Mouse (Mus musculus) embryo, embryonic 11.5 days (tissue): Measurements from ENCODE around the gene Dld.

Experiments used
- DNase-seq: peaks from one replicate; pipeline ENCODE4 v3.0.0-alpha.2; 2012; ENCODE audit warnings: low read depth, low spot score

The Dld gene

GRCm38 (mm10) chr12:31321532-31321931 lies 29.7 kb downstream of the Dld start:
- DNase-seq, result no peak

GRCm38 (mm10) chr12:31320817-31321216 lies 30.4 kb downstream of the Dld start:
- no peak for DNase-seq

GRCm38 (mm10) chr12:31318409-31318963 lies 32.8 kb downstream of the Dld start:
- no peak for DNase-seq

- no peak for DNase-seq
These were observed 33.4 kb downstream of the Dld start for GRCm38 (mm10) chr12:31317670-31318408.

- DNase-seq, result no peak
These were observed 35.3 kb downstream of the Dld start for GRCm38 (mm10) chr12:31315961-31316360.

- DNase-seq, result no peak
These were observed 36.9 kb downstream of the Dld start for GRCm38 (mm10) chr12:31314310-31314709.

GRCm38 (mm10) chr12:31313136-31313535 lies 38.1 kb downstream of the Dld start:
- DNase-seq, result no peak

GRCm38 (mm10) chr12:31312281-31312680 lies 39.0 kb downstream of the Dld start:
- DNase-seq, result no peak

- no peak for DNase-seq
These were observed 39.5 kb downstream of the Dld start for GRCm38 (mm10) chr12:31311671-31312265.

GRCm38 (mm10) chr12:31310687-31311086 lies 40.6 kb downstream of the Dld start:
- no peak for DNase-seq

- DNase-seq, result no peak
These were observed 43.5 kb downstream of the Dld start for GRCm38 (mm10) chr12:31307756-31308155.

- no peak for DNase-seq
These were observed 44.2 kb downstream of the Dld start for GRCm38 (mm10) chr12:31307011-31307410.

GRCm38 (mm10) chr12:31306075-31306675 lies 45.1 kb downstream of the Dld start:
- DNase-seq, result no peak

GRCm38 (mm10) chr12:31302766-31303511 lies 48.3 kb downstream of the Dld start:
- DNase-seq, result no peak

- no peak for DNase-seq
These were observed 49.0 kb downstream of the Dld start for GRCm38 (mm10) chr12:31302266-31302665.

GRCm38 (mm10) chr12:31300276-31300675 lies 51.0 kb downstream of the Dld start:
- DNase-seq, result no peak

- DNase-seq, result no peak
These were observed 51.5 kb downstream of the Dld start for GRCm38 (mm10) chr12:31299676-31300197.

- no peak for DNase-seq
These were observed 52.1 kb downstream of the Dld start for GRCm38 (mm10) chr12:31299126-31299525.

GRCm38 (mm10) chr12:31298530-31298929 lies 52.7 kb downstream of the Dld start:
- no peak for DNase-seq

GRCm38 (mm10) chr12:31298122-31298521 lies 53.1 kb downstream of the Dld start:
- no peak for DNase-seq

- DNase-seq, result no peak
These were observed 55.2 kb downstream of the Dld start for GRCm38 (mm10) chr12:31296097-31296496.

- DNase-seq, result peak; percentile 24
These were observed 55.7 kb downstream of the Dld start for GRCm38 (mm10) chr12:31295505-31295904.
